Mouse (Mus musculus): ENCODE data around the gene 1500009C09Rik. TPM values are rescaled to one million over a fixed set of nuclear protein-coding genes. Genes with fewer than 3 reads are reported as not detected.

The 1500009C09Rik gene
- total RNA-seq (2021): under 1 TPM; 0.33 to 0.90 TPM
- long read RNA-seq, experiment 1: 0 reads
- long read RNA-seq, experiment 2: 0 reads

- no peak for DNase-seq (ENCODE audit: low spot score in 2 of 2)
These were observed at the start of gene 1500009C09Rik for GRCm38 (mm10) chr15:82252097-82252496. TSS of gene 1500009C09Rik (plus strand) at chr15:82252397.

GRCm38 (mm10) chr15:82203090-82203489 is 49.1 kb upstream of the 1500009C09Rik start:
- DNase-seq (ENCODE audit: low spot score in 2 of 2): no peak

- no peak for DNase-seq (ENCODE audit: low spot score in 2 of 2)
These were observed 48.4 kb upstream of the 1500009C09Rik start for GRCm38 (mm10) chr15:82203611-82204351.

- no peak for DNase-seq (ENCODE audit: low spot score in 2 of 2)
These were observed 47.4 kb upstream of the 1500009C09Rik start for GRCm38 (mm10) chr15:82204680-82205371.

GRCm38 (mm10) chr15:82206365-82207104 is 45.7 kb upstream of the 1500009C09Rik start:
- peak in 1 of 2 experiments; percentile 38 for DNase-seq (ENCODE audit: low spot score in 2 of 2)

- no peak for DNase-seq (ENCODE audit: low spot score in 2 of 2)
These were observed 45.1 kb upstream of the 1500009C09Rik start for GRCm38 (mm10) chr15:82207105-82207459.

GRCm38 (mm10) chr15:82207504-82208219 is 44.5 kb upstream of the 1500009C09Rik start:
- no peak for DNase-seq (ENCODE audit: low spot score in 2 of 2)

GRCm38 (mm10) chr15:82208307-82208706 is 43.9 kb upstream of the 1500009C09Rik start:
- DNase-seq (ENCODE audit: low spot score in 2 of 2): no peak

GRCm38 (mm10) chr15:82209295-82210050 is 42.7 kb upstream of the 1500009C09Rik start:
- DNase-seq (ENCODE audit: low spot score in 2 of 2): no peak

- no peak for DNase-seq (ENCODE audit: low spot score in 2 of 2)
These were observed 41.4 kb upstream of the 1500009C09Rik start for GRCm38 (mm10) chr15:82210801-82211200.

- no peak for DNase-seq (ENCODE audit: low spot score in 2 of 2)
These were observed 40.9 kb upstream of the 1500009C09Rik start for GRCm38 (mm10) chr15:82211281-82211680.

GRCm38 (mm10) chr15:82211911-82212751 is 40.1 kb upstream of the 1500009C09Rik start:
- no peak for DNase-seq (ENCODE audit: low spot score in 2 of 2)

- DNase-seq (ENCODE audit: low spot score in 2 of 2): no peak
These were observed 39.5 kb upstream of the 1500009C09Rik start, which contains the start of gene Shisa8 for GRCm38 (mm10) chr15:82212752-82213063. TSS of gene Shisa8 (minus strand) at chr15:82212815.

- DNase-seq (ENCODE audit: low spot score in 2 of 2): no peak
These were observed 39.0 kb upstream of the 1500009C09Rik start for GRCm38 (mm10) chr15:82213222-82213621.

- DNase-seq (ENCODE audit: low spot score in 2 of 2): no peak
These were observed 36.7 kb upstream of the 1500009C09Rik start for GRCm38 (mm10) chr15:82215332-82216046.

- DNase-seq (ENCODE audit: low spot score in 2 of 2): no peak
These were observed 35.9 kb upstream of the 1500009C09Rik start for GRCm38 (mm10) chr15:82216142-82216827.

- no peak for DNase-seq (ENCODE audit: low spot score in 2 of 2)
These were observed 35.2 kb upstream of the 1500009C09Rik start for GRCm38 (mm10) chr15:82217039-82217438.

- DNase-seq (ENCODE audit: low spot score in 2 of 2): no peak
These were observed 34.2 kb upstream of the 1500009C09Rik start for GRCm38 (mm10) chr15:82217980-82218379.

All from adrenal gland, adult 18-20 months (tissue).